Mouse (Mus musculus) intestine, embryonic 14.5 days (tissue): ENCODE data around the gene Gm14305. TPM values are rescaled to one million over a fixed set of nuclear protein-coding genes. Genes with fewer than 3 reads are reported as not detected.
"Not testable (repeated sequence)": the region's sequence is repeated elsewhere in the genome, so short reads cannot be mapped to it uniquely, and the experiment has no call there.

Source experiments
- ATAC-seq: fragments of 200-750 bp; cut with Nextera tagmentation; replicated peaks from 2 replicates; pipeline ENCODE4 v1.8.0; 2017; ENCODE audit warnings: low read depth, moderate number of reproducible peaks, moderate TSS enrichment, moderate library complexity; ENCODE audit not compliant: low FRiP score, low TSS enrichment
- DNase-seq: peaks from one replicate; pipeline ENCODE4 v3.0.0-alpha.2; 2018; ENCODE audit warnings: low spot score
- H3K27ac ChIP-seq: fragments of 300-500 bp; sonication (generic); 2 replicates; pipeline ENCODE4 v1.5.1; 2014; ENCODE audit warnings: low read depth, mild to moderate bottlenecking, control low read depth
- H3K27me3 ChIP-seq: fragments of 300-500 bp; sonication (generic); replicated peaks from 2 replicates; pipeline ENCODE4 v1.6.1; 2014; ENCODE audit warnings: low read length, control low read depth; ENCODE audit not compliant: control insufficient read depth, insufficient read depth
- H3K36me3 ChIP-seq: fragments of 300-500 bp; sonication (generic); 2 replicates; pipeline ENCODE4 v1.6.1; 2014; ENCODE audit warnings: low read length, control low read depth; ENCODE audit not compliant: control insufficient read depth, insufficient read depth
- H3K4me1 ChIP-seq: fragments of 300-500 bp; sonication (generic); replicated peaks from 2 replicates; pipeline ENCODE4 v1.6.1; 2014; ENCODE audit warnings: low read length, control low read depth, mixed read lengths; ENCODE audit not compliant: control insufficient read depth, insufficient read depth
- H3K4me2 ChIP-seq: fragments of 300-500 bp; sonication (generic); 2 replicates; pipeline ENCODE4 v1.6.1; 2014; ENCODE audit warnings: low read length
- H3K4me3 ChIP-seq: fragments of 300-500 bp; sonication (generic); 2 replicates; pipeline ENCODE4 v1.5.1; 2014; ENCODE audit warnings: low read depth, low read length, control low read depth, mixed read lengths
- H3K9ac ChIP-seq: fragments of 300-500 bp; sonication (generic); 2 replicates; pipeline ENCODE4 v1.6.1; 2014; ENCODE audit warnings: mild to moderate bottlenecking, low read length
- H3K9me3 ChIP-seq: fragments of 300-500 bp; sonication (generic); 2 replicates; pipeline ENCODE4 v1.6.1; 2016; ENCODE audit warnings: low read length, control low read depth; ENCODE audit not compliant: control insufficient read depth
- WGBS: fragments of 180-500 bp; shearing (Covaris S2); extraction: QIAGEN DNeasy Blood & Tissue Kit; methylation state at CpG from one replicate; pipeline ENCODE4 v1.1.7; 2014; 5-methylcytosine and 5-hydroxymethylcytosine counted together
- polyA plus RNA-seq: library from polyadenylated mRNA; unstranded; fragments of >200 nt; fragmentation: Nextera tagmentation; extraction: Ambion mirVana; gene quantifications from 2 replicates; pipeline ENCODE4 v1.2.1, GENCODE M21; 2014

Gene Gm14305
- 29.9 and 32.6 TPM in 2 replicates for polyA plus RNA-seq

- not testable (repeated sequence) for H3K4me2 ChIP-seq, H3K36me3 ChIP-seq
These were observed at the start of gene Gm14305 for GRCm38 (mm10) chr2:176708051-176708450. TSS of gene Gm14305 (plus strand) at chr2:176708328.

GRCm38 (mm10) chr2:176670222-176670621 lies 37.9 kb upstream of the Gm14305 start, which contains the start of gene Zfp973:
TSS of gene Zfp973 (plus strand) at chr2:176670522.
- H3K36me3 ChIP-seq, ATAC-seq, H3K4me1 ChIP-seq, H3K4me3 ChIP-seq, H3K4me2 ChIP-seq, H3K27me3 ChIP-seq, DNase-seq, H3K27ac ChIP-seq, H3K9me3 ChIP-seq, H3K9ac ChIP-seq: not testable (repeated sequence)
- WGBS, result no CpG with 5 or more reads among the region's 6 CpGs

More at GRCm38 (mm10) chr2:176708051-176708450, at the start of gene Gm14305:
- not testable (repeated sequence) for H3K27ac ChIP-seq, H3K27me3 ChIP-seq, DNase-seq, ATAC-seq, H3K9me3 ChIP-seq, H3K4me1 ChIP-seq, H3K9ac ChIP-seq
- H3K4me3 ChIP-seq, result peak within 1 kb of the TSS; percentile 35
- WGBS, result 0% methylated on average over 2 of the region's 6 CpGs

Other genes starting within 250 kb of the Gm14305 start
- gene Gm14434, start 221.5 kb upstream of the Gm14305 start, polyA plus RNA-seq, result 0.74 and 2.0 TPM in 2 replicates
- gene Zfp967, start 187.3 kb upstream of the Gm14305 start, polyA plus RNA-seq, result not detected in 2 replicates
- gene Gm14308, start 72.0 kb upstream of the Gm14305 start, polyA plus RNA-seq, result 15.0 and 23.8 TPM in 2 replicates
- gene Zfp973, start 37.8 kb upstream of the Gm14305 start, polyA plus RNA-seq, result 9.4 and 10.0 TPM in 2 replicates
- gene Gm14295, start 90.3 kb downstream of the Gm14305 start, polyA plus RNA-seq, result 15.3 and 16.9 TPM in 2 replicates
- gene Gm14408, start 122.8 kb downstream of the Gm14305 start, polyA plus RNA-seq, result not detected in 2 replicates
- 12.3 and 12.7 TPM in 2 replicates for gene Gm14296, start 219.5 kb downstream of the Gm14305 start, polyA plus RNA-seq